Mouse (Mus musculus) E14TG2a.4 (cell line): ENCODE measurements around the gene Pstpip1.
A peak's percentile ranks its signal among the peaks of the same experiment; 100 is the strongest.

Experiments used
- H3K27me3 ChIP-seq: 2 replicates; pipeline ENCODE4 v1.6.1; 2014; ENCODE audit warnings: low read length, control low read depth; ENCODE audit not compliant: insufficient read depth
- H3K36me3 ChIP-seq: 2 replicates; pipeline ENCODE4 v1.6.1; 2014; ENCODE audit warnings: low read length, control low read depth; ENCODE audit not compliant: insufficient read depth
- H3K4me1 ChIP-seq: replicated peaks from 2 replicates; pipeline ENCODE4 v1.6.1; 2014; ENCODE audit warnings: low read depth, low read length, control low read depth
- H3K4me3 ChIP-seq: replicated peaks from 2 replicates; pipeline ENCODE4 v1.5.1; 2014; ENCODE audit warnings: mild to moderate bottlenecking, low read length
- H3K9me3 ChIP-seq: 2 replicates; pipeline ENCODE4 v1.6.1; 2014; ENCODE audit warnings: low read length, control low read depth
- CTCF ChIP-seq: conservative IDR thresholded peaks from 2 replicates; pipeline ENCODE4 v1.5.1; 2014; ENCODE audit warnings: low read length
- NANOG ChIP-seq: IDR thresholded peaks from 2 replicates; pipeline ENCODE4 v1.6.1; 2014; ENCODE audit warnings: borderline replicate concordance, low read length, mixed read lengths
- POU5F1 ChIP-seq: IDR thresholded peaks from 2 replicates; pipeline ENCODE4 v1.6.1; 2014; ENCODE audit warnings: low read length, borderline replicate concordance

The Pstpip1 gene

DNA sequence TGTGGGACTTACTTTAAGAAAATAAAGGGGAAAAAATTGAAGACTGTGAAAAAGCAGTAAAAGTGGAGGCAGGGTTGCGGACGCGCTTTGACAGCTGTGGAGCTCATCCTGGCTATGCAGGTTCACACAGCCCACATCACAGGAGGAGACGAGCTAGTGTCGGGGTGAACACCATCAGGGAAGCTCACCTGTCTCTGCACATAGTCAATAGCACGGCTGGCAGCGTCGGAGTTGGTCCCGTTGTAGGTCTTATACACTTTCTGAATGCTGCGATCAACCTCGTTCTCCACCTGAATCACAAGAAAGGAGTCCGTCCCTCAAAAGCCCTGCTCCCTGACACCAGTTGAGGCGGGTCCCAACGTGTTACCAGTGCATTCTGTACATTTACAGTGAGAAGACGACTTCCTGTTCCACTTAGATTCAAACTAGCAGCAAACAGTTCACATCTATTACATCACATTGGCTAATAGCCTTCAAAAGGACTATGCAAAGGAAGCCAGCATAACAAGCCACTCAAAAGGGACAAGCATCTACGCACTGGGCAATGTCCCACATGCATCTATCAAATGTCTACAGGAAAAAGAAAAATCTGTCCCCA lies 56.7 kb downstream of the Pstpip1 start:
- Histone ChIP-seq H3K27me3 (no peaks in the 10 kb centered on the region), H3K36me3 (peaks cover 40% of the 10 kb centered on the region), H3K9me3 (no peaks in the 10 kb centered on the region), H3K4me3 (no peak overlapping the region), H3K4me1 (no peaks in the 10 kb centered on the region)
- TF ChIP-seq CTCF (no peak), POU5F1 (no peak), NANOG (no peak)

- TF ChIP-seq POU5F1 (no peak), CTCF (no peak), NANOG (no peak)
- Histone ChIP-seq H3K27me3 (no peaks in the 10 kb centered on the region), H3K4me1 (peaks cover 2% of the 10 kb centered on the region; the same call in 1 of the 2 replicates), H3K4me3 (no peak overlapping the region), H3K36me3 (peaks cover 10% of the 10 kb centered on the region), H3K9me3 (no peaks in the 10 kb centered on the region)
Observed at GRCm38 (mm10) chr9:56151745-56152481, 62.2 kb downstream of the Pstpip1 start.

DNA sequence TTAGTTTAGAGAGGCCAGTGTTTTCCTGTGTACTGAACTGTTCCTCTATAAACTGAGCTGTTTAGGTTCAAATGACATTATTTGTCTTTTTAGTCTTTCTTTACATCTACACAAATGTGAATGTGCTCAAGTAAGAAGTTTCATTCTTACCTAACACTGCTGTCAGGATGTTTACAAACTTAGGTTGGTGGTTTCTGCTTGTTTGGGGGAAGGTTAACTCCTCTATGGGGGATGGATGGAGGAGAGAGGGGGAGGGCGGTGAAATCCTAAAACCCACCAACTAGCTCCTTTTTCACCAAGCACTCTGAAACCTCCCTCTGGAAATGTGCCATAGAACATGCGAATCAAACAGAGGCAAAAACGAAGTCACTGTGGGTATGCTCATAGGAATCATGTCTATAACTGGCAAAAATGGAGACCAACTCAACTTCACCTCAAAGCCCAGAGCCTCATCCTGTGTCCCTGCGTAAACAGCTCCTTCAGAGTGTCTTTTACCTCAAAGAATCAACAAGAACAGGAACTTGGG lies 62.8 kb downstream of the Pstpip1 start:
- Histone ChIP-seq H3K9me3 (no peaks in the 10 kb centered on the region), H3K4me3 (no peak overlapping the region), H3K4me1 (peaks cover 2% of the 10 kb centered on the region; the same call in 1 of the 2 replicates), H3K27me3 (no peaks in the 10 kb centered on the region), H3K36me3 (peaks cover 4% of the 10 kb centered on the region; the same call in 1 of the 2 replicates)
- no peak for TF ChIP-seq NANOG
- no peak for TF ChIP-seq CTCF
- no peak for TF ChIP-seq POU5F1

GRCm38 (mm10) chr9:56154572-56154971 lies 64.8 kb downstream of the Pstpip1 start:
- Histone ChIP-seq H3K4me3 (no peak overlapping the region), H3K27me3 (peaks cover 3% of the 10 kb centered on the region; the same call in 1 of the 2 replicates), H3K4me1 (peaks cover 6% of the 10 kb centered on the region), H3K36me3 (0 out of 2 replicates have a peak, but pooled peaks cover 3% of the 10 kb centered on the region), H3K9me3 (no peaks in the 10 kb centered on the region)
- TF ChIP-seq POU5F1 (no peak), CTCF (no peak), NANOG (no peak)

GRCm38 (mm10) chr9:56158077-56158476 lies 68.3 kb downstream of the Pstpip1 start:
- Histone ChIP-seq H3K4me3 (no peak overlapping the region), H3K9me3 (no peaks in the 10 kb centered on the region), H3K4me1 (peaks cover 16% of the 10 kb centered on the region), H3K27me3 (peaks cover 15% of the 10 kb centered on the region), H3K36me3 (no peaks in the 10 kb centered on the region)
- no peak for TF ChIP-seq NANOG
- TF ChIP-seq POU5F1, result no peak
- TF ChIP-seq CTCF, result no peak

DNA sequence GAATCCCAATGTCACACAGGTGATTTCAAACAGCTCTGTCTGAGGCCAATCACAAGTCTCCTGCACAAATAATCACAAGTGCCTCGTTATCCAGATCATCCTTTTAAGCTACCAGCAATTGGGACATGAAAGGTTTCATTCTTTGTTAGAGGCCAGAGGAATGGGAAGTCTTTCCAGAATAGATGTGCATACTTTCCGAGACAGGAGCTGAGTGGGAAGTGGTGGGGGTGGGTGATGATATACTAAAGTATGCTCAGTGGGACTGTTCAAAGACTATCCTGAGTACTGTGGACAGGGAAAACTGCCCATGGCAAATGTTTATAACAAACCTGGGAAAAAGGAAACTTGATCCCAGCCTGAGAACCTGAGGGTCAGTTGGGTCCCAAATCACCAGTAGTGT lies 69.7 kb downstream of the Pstpip1 start:
- peaks cover 18% of the 10 kb centered on the region for H3K27me3 ChIP-seq
- H3K4me1 ChIP-seq, result peaks cover 16% of the 10 kb centered on the region
- H3K9me3 ChIP-seq, result no peaks in the 10 kb centered on the region
- no peak; the same call in 1 of the 2 replicates for TF ChIP-seq NANOG
- no peak for TF ChIP-seq CTCF
- no peak for TF ChIP-seq POU5F1
- H3K36me3 ChIP-seq, result no peaks in the 10 kb centered on the region
- H3K4me3 ChIP-seq, result 0 out of 2 replicates have a peak overlapping the region, but pooled peaks have one; percentile 97

DNA sequence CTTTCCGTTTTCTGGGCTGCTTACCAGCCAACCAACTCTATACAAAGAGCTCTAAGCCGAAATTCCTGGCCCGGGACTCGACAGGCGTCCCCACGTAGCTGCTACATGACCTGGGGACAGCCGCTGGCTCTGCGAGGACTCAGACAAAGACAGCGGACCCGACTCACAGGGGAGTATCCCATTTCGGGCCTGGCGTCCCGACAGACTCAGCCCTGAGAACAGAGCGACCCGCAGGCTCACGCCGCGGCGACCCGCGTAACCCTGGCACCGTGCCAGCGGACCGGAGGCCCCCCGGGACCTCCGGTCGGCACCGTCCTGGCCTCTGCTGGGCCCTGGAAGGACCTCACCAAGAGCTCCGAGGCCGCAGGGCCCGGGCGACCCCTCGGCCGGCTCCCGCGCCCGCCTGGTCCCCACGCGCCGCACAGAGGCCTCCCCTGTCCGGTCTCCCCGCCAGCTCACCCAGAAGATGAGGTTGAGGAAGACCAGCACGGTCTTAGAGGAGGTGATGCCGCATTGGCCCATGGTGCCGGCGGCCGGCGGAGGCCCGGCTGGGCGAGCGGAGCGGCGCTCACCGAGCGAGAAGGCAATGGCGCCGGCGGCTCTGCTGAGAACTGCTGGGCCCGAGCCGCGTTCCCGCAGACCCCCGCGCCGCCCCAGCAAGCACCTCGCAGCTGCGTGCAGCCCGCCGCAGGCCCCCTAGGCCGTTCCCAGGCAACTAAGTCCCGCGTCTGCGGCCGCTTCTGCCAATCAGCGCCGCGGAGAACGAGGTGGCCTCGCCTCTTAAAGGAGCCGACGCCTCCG lies 70.8 kb downstream of the Pstpip1 start:
- Histone ChIP-seq H3K4me3 (peak overlapping the region; percentile 97), H3K36me3 (no peaks in the 10 kb centered on the region), H3K27me3 (peaks cover 18% of the 10 kb centered on the region), H3K9me3 (no peaks in the 10 kb centered on the region), H3K4me1 (peaks cover 15% of the 10 kb centered on the region)
- TF ChIP-seq POU5F1, result no peak
- no peak for TF ChIP-seq CTCF
- no peak for TF ChIP-seq NANOG

DNA sequence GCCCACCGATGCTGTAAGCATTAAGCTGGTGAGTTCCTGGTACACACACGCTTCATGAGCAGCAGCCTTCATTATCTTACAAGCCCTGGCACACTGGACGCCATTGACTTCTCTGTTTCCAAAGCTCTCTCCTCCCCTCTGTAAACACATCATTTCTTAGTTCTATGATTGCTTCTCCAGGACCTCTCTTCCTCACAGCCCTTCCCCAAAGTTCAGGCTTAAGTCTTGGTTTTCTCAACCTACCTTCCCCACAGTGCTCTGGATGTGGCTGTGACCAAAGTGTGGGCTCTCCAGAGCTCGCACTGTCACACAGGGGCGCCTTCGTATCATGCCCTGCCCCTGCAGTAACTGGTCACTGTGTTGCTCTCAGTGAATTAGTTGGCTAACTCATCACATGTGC lies 75.6 kb downstream of the Pstpip1 start, which contains the start of gene Tspan3:
Tspan3 (minus strand) TSS at position 101 of the 400 bp plus-strand sequence.
- no peaks in the 10 kb centered on the region for H3K9me3 ChIP-seq
- H3K27me3 ChIP-seq, result peaks cover 15% of the 10 kb centered on the region
- peaks cover 26% of the 10 kb centered on the region for H3K4me1 ChIP-seq
- no peak within 1 kb of the TSS for H3K4me3 ChIP-seq
- no peaks in the 10 kb centered on the region for H3K36me3 ChIP-seq
- TF ChIP-seq CTCF, result no peak
- no peak for TF ChIP-seq NANOG
- TF ChIP-seq POU5F1, result no peak
